Mouse (Mus musculus): ENCODE data around the gene Olfr481. TPM values are rescaled to one million over a fixed set of nuclear protein-coding genes. Genes with fewer than 3 reads are reported as not detected.

Olfr481 gene
- polyA plus RNA-seq (2012; rRNA removed): not detected in 2 replicates

GRCm38 (mm10) chr7:108079555-108079954, at the start of gene Olfr481:
TSS of gene Olfr481 (plus strand) at chr7:108079855.

GRCm38 (mm10) chr7:108033889-108034288, 45.8 kb upstream of the Olfr481 start, which contains the start of gene Olfr478:
TSS of gene Olfr478 (minus strand) at chr7:108033989.

GRCm38 (mm10) chr7:108050393-108050792, 29.3 kb upstream of the Olfr481 start, which contains the start of gene Olfr479:
TSS of gene Olfr479 (plus strand) at chr7:108050693.

GRCm38 (mm10) chr7:108067246-108067645, 12.4 kb upstream of the Olfr481 start, which contains the start of gene Olfr480:
TSS of gene Olfr480 (minus strand) at chr7:108067346.

GRCm38 (mm10) chr7:108097486-108097885, 17.8 kb downstream of the Olfr481 start, which contains the start of gene Olfr482:
TSS of gene Olfr482 (minus strand) at chr7:108097586.

GRCm38 (mm10) chr7:108100549-108100948, 20.9 kb downstream of the Olfr481 start, which contains the start of gene Olfr483:
TSS of gene Olfr483 (plus strand) at chr7:108100849.

GRCm38 (mm10) chr7:108127349-108127748, 47.7 kb downstream of the Olfr481 start, which contains the start of gene Olfr484:
TSS of gene Olfr484 (minus strand) at chr7:108127449.

Other genes starting within 250 kb of the Olfr481 start
- gene Olfr470, start 232.4 kb upstream of the Olfr481 start, polyA plus RNA-seq (2012; rRNA removed): not detected in 2 replicates
- gene Olfr472, start 182.0 kb upstream of the Olfr481 start, polyA plus RNA-seq (2012; rRNA removed): not detected in 2 replicates
- not detected in 2 replicates for gene Olfr473, start 149.4 kb upstream of the Olfr481 start, polyA plus RNA-seq (2012; rRNA removed)
- not detected in 2 replicates for gene Olfr474, start 125.2 kb upstream of the Olfr481 start, polyA plus RNA-seq (2012; rRNA removed)
- gene Olfr476, start 115.1 kb upstream of the Olfr481 start, polyA plus RNA-seq (2012; rRNA removed): not detected in 2 replicates
- not detected in 2 replicates for gene Olfr477, start 93.2 kb upstream of the Olfr481 start, polyA plus RNA-seq (2012; rRNA removed)
- not detected in 2 replicates for gene Olfr478, start 45.9 kb upstream of the Olfr481 start, polyA plus RNA-seq (2012; rRNA removed)
- not detected in 2 replicates for gene Olfr479, start 29.2 kb upstream of the Olfr481 start, polyA plus RNA-seq (2012; rRNA removed)
- gene Olfr480, start 12.5 kb upstream of the Olfr481 start, polyA plus RNA-seq (2012; rRNA removed): not detected in 2 replicates
- gene Olfr482, start 17.7 kb downstream of the Olfr481 start, polyA plus RNA-seq (2012; rRNA removed): not detected in 2 replicates
- not detected in 2 replicates for gene Olfr483, start 21.0 kb downstream of the Olfr481 start, polyA plus RNA-seq (2012; rRNA removed)
- gene Olfr484, start 47.6 kb downstream of the Olfr481 start, polyA plus RNA-seq (2012; rRNA removed): not detected in 2 replicates
- gene Olfr485, start 80.0 kb downstream of the Olfr481 start, polyA plus RNA-seq (2012; rRNA removed): not detected in 2 replicates
- gene Olfr486, start 92.9 kb downstream of the Olfr481 start, polyA plus RNA-seq (2012; rRNA removed): not detected in 2 replicates
- gene Olfr487, start 134.8 kb downstream of the Olfr481 start, polyA plus RNA-seq (2012; rRNA removed): not detected in 2 replicates
- not detected in 2 replicates for gene Olfr488, start 178.5 kb downstream of the Olfr481 start, polyA plus RNA-seq (2012; rRNA removed)
- not detected in 2 replicates for gene Olfr490, start 209.1 kb downstream of the Olfr481 start, polyA plus RNA-seq (2012; rRNA removed)
- gene Olfr491, start 233.6 kb downstream of the Olfr481 start, polyA plus RNA-seq (2012; rRNA removed): not detected in 2 replicates
- gene Olfr492, start 243.8 kb downstream of the Olfr481 start, polyA plus RNA-seq (2012; rRNA removed): not detected in 2 replicates